Mouse (Mus musculus): ENCODE measurements at regions not wholly inside any gene's neighbourhood (a gene's known extent, or its start where the extent isn't known, plus 50 kb on each side); places are given as distances from the start of the nearest gene placed in this dataset.
A peak's percentile ranks its signal among the peaks of the same experiment; 100 is the strongest.

DNA sequence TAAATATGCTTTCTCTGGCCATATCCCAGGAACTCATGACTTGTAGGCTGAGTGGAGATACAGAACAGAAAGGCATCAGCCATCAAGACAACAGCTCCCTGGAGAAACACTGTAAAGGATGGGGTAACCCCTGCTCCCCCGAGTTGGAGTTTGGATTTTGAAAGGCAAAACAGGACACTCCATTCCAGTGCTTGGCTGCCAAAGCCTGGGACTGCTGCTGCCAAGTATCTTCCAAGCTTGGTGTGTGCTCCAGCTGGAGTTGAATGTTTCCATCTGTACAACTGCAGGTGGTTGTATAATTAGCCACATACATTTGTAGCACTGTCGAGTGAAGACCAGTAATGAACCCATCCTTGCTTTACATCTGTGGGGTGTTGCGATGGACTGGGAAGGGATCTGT is 62.1 kb downstream of the 4933412E24Rik start:
- DNase-seq: peak; percentile 26

GRCm38 (mm10) chr15:59953857-59954256 is 62.6 kb downstream of the 4933412E24Rik start:
- DNase-seq: no peak

DNA sequence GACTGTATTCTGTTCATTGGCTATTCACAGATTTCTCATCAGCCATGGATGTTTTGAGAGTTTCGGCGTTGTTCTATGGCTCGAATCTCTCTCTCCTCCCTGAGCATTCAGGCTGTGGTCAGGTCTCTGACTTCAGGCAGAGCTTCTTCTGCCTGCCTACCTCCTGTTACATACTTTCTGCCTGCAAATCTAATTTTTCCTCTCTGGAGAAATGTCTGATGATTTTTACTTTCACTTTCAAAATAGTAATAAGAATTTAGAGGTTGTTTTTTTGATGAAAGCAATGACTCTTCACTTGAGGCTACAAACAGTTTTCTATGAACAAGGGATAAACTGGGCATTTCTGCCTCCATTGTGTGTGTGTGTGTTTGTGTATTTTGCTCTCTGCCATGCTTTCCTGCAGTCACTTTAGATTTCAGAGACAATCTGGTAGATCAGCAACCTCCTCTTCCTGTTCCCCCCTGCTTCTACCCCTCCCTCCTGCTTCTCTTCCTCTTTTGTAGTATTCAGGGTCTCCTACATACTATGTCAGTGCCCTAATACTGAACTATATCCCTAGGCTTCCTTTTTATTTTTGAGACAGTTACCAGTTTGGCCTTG is 65.7 kb downstream of the 4933412E24Rik start:
- DNase-seq: no peak

- no peak for DNase-seq
Measured at GRCm38 (mm10) chr15:59945208-59945607, 71.2 kb downstream of the 4933412E24Rik start.

DNA sequence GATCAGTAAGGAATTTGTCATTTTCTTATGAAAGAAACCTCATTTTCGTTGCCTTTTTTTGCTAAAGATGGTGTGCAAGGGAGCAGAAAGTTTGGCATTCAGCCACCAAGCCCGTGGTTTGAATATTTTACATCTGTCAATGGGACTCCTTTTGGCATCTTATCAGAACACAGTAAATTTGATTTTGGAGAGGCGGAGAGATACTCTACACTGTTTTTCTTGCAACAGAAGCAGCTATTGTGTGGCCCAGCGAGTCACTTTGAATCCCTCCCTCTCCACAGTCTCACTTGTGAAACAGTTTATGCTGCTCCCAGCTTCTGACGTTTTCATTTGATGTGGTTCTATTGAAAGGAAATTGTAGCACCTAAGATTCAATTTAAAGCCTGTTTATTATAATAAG is 79.9 kb downstream of the 4933412E24Rik start:
- DNase-seq: peak; percentile 10

DNA sequence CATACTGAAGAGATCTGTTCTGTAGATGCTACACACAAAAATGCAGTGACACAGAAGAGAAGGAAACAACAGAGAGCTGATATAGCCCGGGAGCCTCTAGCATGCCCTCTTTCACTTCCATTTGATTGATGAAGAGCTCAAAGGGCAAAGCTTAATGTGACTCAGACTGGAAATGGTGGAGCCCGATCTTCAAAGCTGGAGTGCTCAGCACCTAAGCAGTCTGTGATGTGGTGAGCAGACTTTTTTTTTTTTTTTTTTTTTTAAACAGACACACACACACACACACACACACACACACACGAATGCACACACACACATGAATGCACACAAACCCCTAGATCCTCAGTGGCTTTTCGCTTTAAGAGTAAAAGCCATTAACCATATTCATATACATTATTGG is 102.6 kb downstream of the 4933412E24Rik start:
- no peak for DNase-seq

GRCm38 (mm10) chr15:59908300-59908699 is 108.1 kb downstream of the 4933412E24Rik start:
- no peak for DNase-seq

GRCm38 (mm10) chr15:59905832-59906797 is 110.3 kb downstream of the 4933412E24Rik start:
- DNase-seq: no peak

GRCm38 (mm10) chr15:59904741-59905140 is 111.7 kb downstream of the 4933412E24Rik start:
- DNase-seq: no peak

GRCm38 (mm10) chr15:59888996-59889395 is 127.4 kb downstream of the 4933412E24Rik start:
- DNase-seq: no peak

- DNase-seq: no peak
Measured at GRCm38 (mm10) chr15:59888131-59888459, 128.3 kb downstream of the 4933412E24Rik start.

GRCm38 (mm10) chr15:59887381-59888130 is 128.9 kb downstream of the 4933412E24Rik start:
- no peak for DNase-seq

GRCm38 (mm10) chr15:59886036-59886435 is 130.4 kb downstream of the 4933412E24Rik start:
- DNase-seq: no peak

GRCm38 (mm10) chr15:59882444-59882843 is 134.0 kb downstream of the 4933412E24Rik start:
- DNase-seq: no peak

DNA sequence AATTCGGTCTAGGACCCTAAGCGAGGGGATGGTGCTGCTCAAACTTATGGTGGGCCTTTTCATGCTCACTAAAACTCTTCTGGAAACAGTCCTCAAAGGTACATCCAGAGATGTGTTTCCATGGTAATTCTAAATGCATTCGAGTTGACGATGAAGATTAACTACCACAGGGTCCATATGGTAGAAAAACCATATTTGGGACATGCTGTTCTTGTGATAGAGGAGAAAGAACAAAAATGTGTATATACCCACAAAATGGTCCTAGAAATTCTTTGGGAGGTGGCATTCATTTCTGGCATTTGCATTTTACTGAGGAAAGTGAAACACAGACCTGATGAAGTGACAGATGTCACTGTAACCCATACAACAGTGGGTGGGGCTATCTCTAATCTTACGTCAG is 136.0 kb downstream of the 4933412E24Rik start:
- no peak for DNase-seq

GRCm38 (mm10) chr15:59879311-59879710 is 137.1 kb downstream of the 4933412E24Rik start:
- peak; percentile 9 for DNase-seq

DNA sequence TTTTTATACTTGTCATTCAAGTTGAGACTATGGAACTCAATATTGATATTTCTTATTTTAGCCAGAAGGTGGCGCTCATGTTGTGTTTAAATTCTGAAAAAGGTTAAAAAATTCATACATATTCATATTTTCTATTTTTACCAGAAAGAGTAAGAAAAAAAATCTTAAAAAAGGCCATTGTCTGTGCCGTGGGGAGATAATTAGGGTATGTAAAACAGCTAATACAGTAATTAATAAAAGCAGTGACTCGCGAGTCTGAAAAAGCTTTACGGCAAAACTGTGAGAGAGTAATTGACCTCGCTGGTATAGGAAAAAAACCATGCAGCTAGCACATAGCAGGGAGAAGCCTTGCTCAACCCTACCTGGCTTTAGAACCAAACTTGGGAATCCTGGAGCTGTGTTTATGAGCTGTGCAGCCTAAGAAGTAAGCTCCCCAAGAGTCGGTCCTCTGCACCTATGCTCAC is 140.1 kb downstream of the 4933412E24Rik start:
- no peak for DNase-seq

DNA sequence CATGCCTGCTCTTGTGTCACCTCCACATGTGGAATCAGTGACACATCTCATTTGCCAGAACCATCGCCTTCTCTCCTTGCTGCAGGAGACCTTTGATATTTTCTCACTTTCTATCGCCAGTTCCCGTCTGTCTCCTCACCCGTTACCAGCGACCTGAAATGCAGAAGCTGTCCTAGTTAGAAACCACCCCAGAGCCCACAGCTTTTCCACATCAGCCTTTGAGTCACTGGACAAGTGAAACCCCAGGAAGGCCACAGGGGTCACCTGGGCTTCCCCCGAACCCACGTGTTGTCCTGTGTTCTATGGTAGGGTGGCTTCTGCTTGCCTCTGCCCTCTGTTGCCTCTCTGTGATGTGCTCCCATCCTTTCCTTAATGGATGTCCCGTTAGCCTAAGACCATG is 149.7 kb downstream of the 4933412E24Rik start:
- DNase-seq: no peak

GRCm38 (mm10) chr15:59864746-59865499 is 151.5 kb downstream of the 4933412E24Rik start:
- DNase-seq: peak; percentile 17

DNA sequence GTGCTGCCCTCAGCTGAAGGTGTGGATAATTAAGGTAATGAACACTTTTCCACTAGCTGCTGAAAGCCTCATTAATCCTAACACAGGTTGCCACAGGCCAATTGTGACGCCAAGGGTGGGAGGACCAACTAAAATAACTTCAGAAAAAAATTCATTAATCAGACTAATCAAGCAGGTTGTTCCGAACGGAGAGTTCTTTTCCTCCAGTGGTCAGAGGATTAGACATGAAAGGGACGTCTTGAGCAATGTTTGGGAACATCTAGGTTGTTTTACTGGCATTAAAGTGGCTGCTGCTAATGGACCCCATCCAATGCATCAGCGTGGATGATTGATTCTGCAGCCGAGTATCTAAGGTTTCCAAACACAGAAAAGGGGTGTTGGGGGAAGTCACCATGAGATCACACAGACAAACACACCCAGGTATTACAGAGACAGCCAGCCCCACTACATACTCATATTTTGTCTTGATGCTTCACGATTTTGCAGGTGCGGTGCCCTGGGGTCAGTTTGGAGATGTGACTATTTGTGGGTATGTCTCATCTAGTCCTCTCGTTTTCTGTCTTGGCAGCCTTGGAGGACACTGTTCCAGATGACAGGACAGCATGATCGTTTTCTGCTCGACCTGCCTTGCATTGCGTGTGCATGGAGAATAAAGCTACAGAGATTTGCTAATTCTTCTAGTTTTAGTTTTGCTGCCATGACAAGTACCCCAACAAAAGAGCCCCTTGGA is 164.0 kb downstream of the 4933412E24Rik start:
- DNase-seq: no peak

- DNase-seq: no peak
Measured at GRCm38 (mm10) chr15:59845158-59845739, 171.2 kb downstream of the 4933412E24Rik start.

DNA sequence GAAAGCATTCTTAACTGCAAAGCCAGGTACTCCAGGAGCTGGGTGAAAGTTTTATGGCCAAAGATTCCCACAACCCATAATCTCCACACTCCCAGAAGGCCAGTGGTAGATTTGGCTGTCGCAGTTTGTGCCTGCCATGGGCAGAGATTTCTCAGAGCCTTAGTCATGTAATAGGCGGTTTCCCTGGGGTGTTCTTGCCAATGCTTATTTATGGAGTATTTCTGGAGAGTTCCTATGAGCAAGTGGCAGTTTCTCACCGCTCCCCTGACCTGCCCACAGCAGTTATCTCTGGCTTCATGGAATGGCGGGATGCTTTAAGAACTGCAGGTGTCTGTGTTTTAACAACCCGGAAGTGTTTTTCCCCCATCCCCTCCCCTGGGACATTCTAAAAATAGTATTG is 179.8 kb downstream of the 4933412E24Rik start:
- DNase-seq: no peak
